Mouse (Mus musculus): ENCODE results near the gene Ptprn2. TPM values are rescaled to one million over a fixed set of nuclear protein-coding genes. Genes with fewer than 3 reads are reported as not detected.

Gene Ptprn2
- polyA plus RNA-seq, 1 experiment = 146 TPM

- no peak for DNase-seq (ENCODE audit: extremely low spot score in 1 of 2, low spot score in 1 of 2)
Measured at GRCm38 (mm10) chr12:117034506-117034905, 549.0 kb downstream of the Ptprn2 start.

- peak; percentile 42 to 90 for DNase-seq (ENCODE audit: extremely low spot score in 1 of 2, low spot score in 1 of 2)
Measured at GRCm38 (mm10) chr12:117035243-117035642, 549.7 kb downstream of the Ptprn2 start.

- DNase-seq (ENCODE audit: extremely low spot score in 1 of 2, low spot score in 1 of 2) = no peak
Measured at GRCm38 (mm10) chr12:117039411-117039810, 553.9 kb downstream of the Ptprn2 start.

GRCm38 (mm10) chr12:117041409-117041808 is 555.9 kb downstream of the Ptprn2 start:
- DNase-seq (ENCODE audit: extremely low spot score in 1 of 2, low spot score in 1 of 2) = no peak

GRCm38 (mm10) chr12:117042706-117043105 is 557.2 kb downstream of the Ptprn2 start:
- no peak for DNase-seq (ENCODE audit: extremely low spot score in 1 of 2, low spot score in 1 of 2)

GRCm38 (mm10) chr12:117047384-117048251 is 562.1 kb downstream of the Ptprn2 start:
- DNase-seq (ENCODE audit: extremely low spot score in 1 of 2, low spot score in 1 of 2) = no peak

- DNase-seq (ENCODE audit: extremely low spot score in 1 of 2, low spot score in 1 of 2) = no peak
Measured at GRCm38 (mm10) chr12:117049829-117050228, 564.3 kb downstream of the Ptprn2 start.

GRCm38 (mm10) chr12:117053223-117053850 is 567.8 kb downstream of the Ptprn2 start:
- DNase-seq (ENCODE audit: extremely low spot score in 1 of 2, low spot score in 1 of 2) = no peak

- DNase-seq (ENCODE audit: extremely low spot score in 1 of 2, low spot score in 1 of 2) = peak in 1 of 2 experiments; percentile 66
Measured at GRCm38 (mm10) chr12:117053851-117054769, 568.6 kb downstream of the Ptprn2 start.

GRCm38 (mm10) chr12:117054925-117055570 is 569.5 kb downstream of the Ptprn2 start:
- DNase-seq (ENCODE audit: extremely low spot score in 1 of 2, low spot score in 1 of 2) = no peak

GRCm38 (mm10) chr12:117058184-117058958 is 572.9 kb downstream of the Ptprn2 start:
- no peak for DNase-seq (ENCODE audit: extremely low spot score in 1 of 2, low spot score in 1 of 2)

GRCm38 (mm10) chr12:117058975-117059374 is 573.5 kb downstream of the Ptprn2 start:
- DNase-seq (ENCODE audit: extremely low spot score in 1 of 2, low spot score in 1 of 2) = no peak

- no peak for DNase-seq (ENCODE audit: extremely low spot score in 1 of 2, low spot score in 1 of 2)
Measured at GRCm38 (mm10) chr12:117077664-117078063, 592.1 kb downstream of the Ptprn2 start.

- peak; percentile 30 to 65 for DNase-seq (ENCODE audit: extremely low spot score in 1 of 2, low spot score in 1 of 2)
Measured at GRCm38 (mm10) chr12:117078945-117079344, 593.4 kb downstream of the Ptprn2 start.

- no peak for DNase-seq (ENCODE audit: extremely low spot score in 1 of 2, low spot score in 1 of 2)
Measured at GRCm38 (mm10) chr12:117079724-117080123, 594.2 kb downstream of the Ptprn2 start.

GRCm38 (mm10) chr12:117083856-117084701 is 598.6 kb downstream of the Ptprn2 start:
- DNase-seq (ENCODE audit: extremely low spot score in 1 of 2, low spot score in 1 of 2) = no peak

- DNase-seq (ENCODE audit: extremely low spot score in 1 of 2, low spot score in 1 of 2) = no peak
Measured at GRCm38 (mm10) chr12:117084702-117085409, 599.3 kb downstream of the Ptprn2 start.
